Comparison of ENCODE assay signal across 9 mouse cellular contexts in the genomic region with DNA sequence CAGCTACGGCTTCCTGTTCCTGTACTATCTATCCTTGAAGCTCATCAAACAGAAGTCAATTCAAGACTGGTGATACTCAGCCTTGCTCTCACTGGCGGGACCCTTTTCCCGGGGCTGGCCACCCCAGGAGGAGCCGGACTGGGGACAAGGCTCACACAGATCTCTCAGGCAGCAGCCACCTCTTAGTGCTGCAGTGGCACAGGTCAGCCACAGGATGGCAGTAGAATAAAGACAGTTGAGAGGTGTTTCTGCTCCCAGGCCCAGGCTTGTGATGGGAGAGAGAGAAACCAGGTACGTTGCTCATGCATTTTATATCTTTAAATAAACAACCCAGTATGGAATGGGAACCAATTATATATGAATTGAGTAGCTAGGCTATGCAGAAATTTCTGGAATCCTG. TPM values are rescaled to one million over a fixed set of nuclear protein-coding genes. Genes with fewer than 3 reads are reported as not detected.
DNase-seq lines count a peak whose midpoint lies in the region; ATAC-seq lines count a peak whose summit lies in the region.
"Had no signal": no experiment of that assay in that cellular context is flagged by ENCODE, and none has a peak within 500 bp of the region (broad histone marks: within the 10 kb centered on the region; RNA-seq: fewer than 3 reads in every experiment).

No protein-coding gene starts in this region.

- peaks cover 7% of the 10 kb centered on the region; the same call in 1 of the 2 replicates for H3K27me3 ChIP-seq in hindbrain, embryonic 10.5 days (ENCODE audit: insufficient read depth, poor library complexity, severe bottlenecking)
- H3K27me3 ChIP-seq: lung, embryonic 15.5 days had no signal

- H3K4me1 ChIP-seq in hindbrain, embryonic 10.5 days (replicated peaks): peaks cover 40% of the 10 kb centered on the region
- H3K4me1 ChIP-seq: lung, embryonic 15.5 days had no signal

- H3K9me3 ChIP-seq in hindbrain, embryonic 10.5 days: no peaks in the 10 kb centered on the region
- H3K9me3 ChIP-seq: lung, embryonic 15.5 days had no signal

- H3K27ac ChIP-seq in hindbrain, embryonic 10.5 days: no peak overlapping the region; the same call in 1 of the 2 replicates
- H3K27ac ChIP-seq: lung, embryonic 15.5 days had no signal

- 34% methylated on average over 5 of the region's 5 CpGs for WGBS in hindbrain, embryonic 10.5 days

- DNase-seq in gastrocnemius, adult 18-20 months (ENCODE audit: low spot score): peak; percentile 48
- no peak for DNase-seq in gastrocnemius, postnatal 36 days
- DNase-seq in adipocyte (ENCODE audit: low spot score): peak; percentile 66
- DNase-seq in embryo, embryonic 11 days: peak; percentile 76
- DNase-seq in hindbrain, embryonic 10.5 days (ENCODE audit: low spot score): peak; percentile 70
- DNase-seq in layer of hippocampus, postnatal 10 days (ENCODE audit: low spot score in 2 of 2): peak; percentile 72 to 78
- peak; percentile 30 for DNase-seq in right cerebral cortex, postnatal 4 days

- intact Hi-C loops in gastrocnemius, postnatal 36 days (cut with DNase I): no loop called here

- H3K4me3 ChIP-seq in hindbrain, embryonic 10.5 days: no peak overlapping the region
- H3K4me3 ChIP-seq: lung, embryonic 15.5 days had no signal

- ATAC-seq in megakaryocyte progenitor cell, adult 5-6 weeks (replicated peaks; ENCODE audit: poor library complexity): peak; percentile 93

- no peaks in the 10 kb centered on the region for H3K36me3 ChIP-seq in hindbrain, embryonic 10.5 days
- H3K36me3 ChIP-seq: lung, embryonic 15.5 days had no signal

RNA-seq across cellular contexts. Expression of a gene that starts 15.9 kb away (rescaled TPM):
- total RNA-seq in gastrocnemius, adult 18-20 months (2021): not detected
- not detected for total RNA-seq in gastrocnemius, postnatal 36 days (2021)
- polyA plus RNA-seq in hindbrain, embryonic 10.5 days (2016; fragmentation: Nextera tagmentation; extraction: Ambion mirVana): 2.6 and 3.2 TPM in 2 replicates
- total RNA-seq in layer of hippocampus, postnatal 10 days (2021): not detected
- total RNA-seq in megakaryocyte progenitor cell, adult 5-6 weeks (2015): not detected in 2 replicates
- not detected in 2 replicates for total RNA-seq in megakaryocyte progenitor cell, adult 5-6 weeks (2017)

RNA-seq across cellular contexts. Expression of a gene that starts 22.6 kb away (rescaled TPM):
- not detected for total RNA-seq in gastrocnemius, adult 18-20 months (2021)
- not detected for total RNA-seq in gastrocnemius, postnatal 36 days (2021)
- 0.10 and 0.15 TPM in 2 replicates for polyA plus RNA-seq in hindbrain, embryonic 10.5 days (2016; fragmentation: Nextera tagmentation; extraction: Ambion mirVana)
- total RNA-seq in layer of hippocampus, postnatal 10 days (2021): not detected
- total RNA-seq in megakaryocyte progenitor cell, adult 5-6 weeks (2015): not detected in 2 replicates
- not detected in 2 replicates for total RNA-seq in megakaryocyte progenitor cell, adult 5-6 weeks (2017)
- polyA plus RNA-seq: lung, embryonic 15.5 days had no signal

Comparison
In these comparisons a context has a peak if more than half of its experiments do, and no peak if none do; other contexts are left out.
1. DNase-seq: peak in gastrocnemius, adult 18-20 months (single experiment), adipocyte (single experiment), embryo, embryonic 11 days (single experiment), hindbrain, embryonic 10.5 days (single experiment), layer of hippocampus, postnatal 10 days (2 of 2) and right cerebral cortex, postnatal 4 days (single experiment); none in gastrocnemius, postnatal 36 days (0 of 2).